Mouse (Mus musculus) layer of hippocampus, postnatal 14 days (tissue): ENCODE measurements around the gene Sdsl. TPM values are rescaled to one million over a fixed set of nuclear protein-coding genes. Genes with fewer than 3 reads are reported as not detected.
"Not testable (repeated sequence)": the region's sequence is repeated elsewhere in the genome, so short reads cannot be mapped to it uniquely, and the experiment has no call there.

Source experiments
- DNase-seq, 2 experiments: peaks; one replicate each; pipeline ENCODE4 v3.0.0; 2021 to 2022; ENCODE audit warnings: low spot score in 2 of 2, mixed read lengths in 1 of 2
- long read RNA-seq, 2 experiments: library from polyadenylated mRNA; stranded (forward); transcript quantifications; one replicate each; pipeline ENCODE4 v2.0.0; 2021
- total RNA-seq, 2 experiments: library from RNA; stranded (reverse); gene quantifications; 2 replicates each; pipeline ENCODE4 v1.2.3; 2021

Sdsl gene
- total RNA-seq = 1 to 10 TPM; 7.1 to 8.7 TPM
- long read RNA-seq, experiment 1, partial matches to known transcripts = 3 of 6 reads
- long read RNA-seq, experiment 1, other reads (novel, unspliced or antisense) = 3 of 6 reads
- long read RNA-seq, experiment 2, partial matches to known transcripts = 9 of 10 reads
- long read RNA-seq, experiment 2, other reads (novel, unspliced or antisense) = 1 of 10 reads

GRCm38 (mm10) chr5:120472770-120473169, at the start of gene Sdsl:
Sdsl (minus strand) TSS chr5:120472810.
- DNase-seq = no peak

- DNase-seq = no peak
These were observed 44.9 kb upstream of the Sdsl start for GRCm38 (mm10) chr5:120517552-120517951.

- DNase-seq = no peak
These were observed 43.8 kb upstream of the Sdsl start for GRCm38 (mm10) chr5:120516221-120516984.

GRCm38 (mm10) chr5:120515451-120515850, 42.8 kb upstream of the Sdsl start:
- no peak for DNase-seq

- DNase-seq = no peak
These were observed 42.1 kb upstream of the Sdsl start for GRCm38 (mm10) chr5:120514754-120515153.

- DNase-seq = no peak
These were observed 41.5 kb upstream of the Sdsl start for GRCm38 (mm10) chr5:120514031-120514677.

- no peak for DNase-seq
These were observed 40.4 kb upstream of the Sdsl start for GRCm38 (mm10) chr5:120512911-120513555.

- DNase-seq = no peak
These were observed 39.1 kb upstream of the Sdsl start for GRCm38 (mm10) chr5:120511643-120512220.

GRCm38 (mm10) chr5:120510982-120511642, 38.5 kb upstream of the Sdsl start, which contains the start of gene Slc8b1:
Slc8b1 (plus strand) TSS chr5:120511168.
- DNase-seq = peak; percentile 80 to 89

GRCm38 (mm10) chr5:120507311-120507710, 34.7 kb upstream of the Sdsl start:
- no peak for DNase-seq

GRCm38 (mm10) chr5:120506490-120506889, 33.9 kb upstream of the Sdsl start:
- DNase-seq = no peak

GRCm38 (mm10) chr5:120505781-120506180, 33.2 kb upstream of the Sdsl start:
- DNase-seq = no peak

- peak; percentile 53 for DNase-seq
These were observed 32.8 kb upstream of the Sdsl start for GRCm38 (mm10) chr5:120505368-120505767.

GRCm38 (mm10) chr5:120503144-120503795, 30.7 kb upstream of the Sdsl start, which contains the start of gene Plbd2:
Plbd2 (minus strand) TSS chr5:120503625.
- DNase-seq = peak; percentile 72 to 81

GRCm38 (mm10) chr5:120502675-120503143, 30.1 kb upstream of the Sdsl start:
- DNase-seq = no peak

- peak; percentile 73 to 83 for DNase-seq
These were observed 29.6 kb upstream of the Sdsl start for GRCm38 (mm10) chr5:120502147-120502621.

GRCm38 (mm10) chr5:120500609-120501008, 28.0 kb upstream of the Sdsl start:
- not testable (repeated sequence) for DNase-seq

GRCm38 (mm10) chr5:120499202-120499601, 26.6 kb upstream of the Sdsl start:
- no peak for DNase-seq

GRCm38 (mm10) chr5:120497071-120497470, 24.5 kb upstream of the Sdsl start:
- DNase-seq = no peak
